Mouse (Mus musculus): Measurements from ENCODE around the gene Trabd2b.

Trabd2b gene

GRCm38 (mm10) chr4:114406355-114407101 lies at the start of gene Trabd2b:
Gene Trabd2b (plus strand): TSS chr4:114406724.
- no peak for DNase-seq (ENCODE audit: low read depth)

- DNase-seq (ENCODE audit: low read depth) = no peak
These were observed 49.1 kb upstream of the Trabd2b start for GRCm38 (mm10) chr4:114357420-114357819.

DNA sequence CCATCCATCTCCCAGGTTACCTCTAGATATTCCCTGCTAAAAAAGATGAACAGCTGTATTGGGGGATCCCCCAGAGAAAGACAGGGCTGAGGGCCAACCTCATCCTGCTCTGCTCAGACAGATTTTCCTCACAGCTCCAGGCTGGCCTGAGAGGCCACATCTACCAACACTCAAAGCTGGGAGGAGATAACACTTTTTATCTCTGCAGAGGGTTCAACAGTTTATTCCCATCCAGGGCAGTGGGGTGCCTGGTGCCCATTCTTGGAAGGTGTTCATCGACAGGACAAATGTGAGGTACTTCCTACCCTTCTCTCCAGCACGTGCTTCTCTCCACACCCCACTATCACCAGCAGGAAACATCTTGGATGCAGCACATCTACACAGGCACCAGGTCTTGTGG lies 47.6 kb upstream of the Trabd2b start:
- no peak for DNase-seq (ENCODE audit: low read depth)

DNA sequence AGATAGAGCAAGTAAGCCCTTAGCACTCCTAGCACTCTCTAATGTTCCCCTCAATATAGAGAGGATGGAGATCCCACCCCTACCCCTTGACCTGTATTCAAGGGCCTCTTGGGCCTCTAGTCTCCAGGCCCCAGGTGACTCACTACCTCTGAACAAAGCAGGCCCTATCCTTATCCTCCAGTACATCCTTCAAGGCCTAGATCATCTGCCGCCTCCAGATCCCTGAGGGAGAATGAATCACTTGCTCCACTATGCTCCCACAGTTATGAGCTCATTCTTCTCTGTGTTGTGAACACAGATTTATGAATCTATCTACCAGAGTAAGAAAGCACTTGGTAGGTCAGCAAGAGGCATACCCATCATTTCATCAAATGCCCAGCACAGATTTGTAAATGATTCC lies 46.7 kb upstream of the Trabd2b start:
- DNase-seq (ENCODE audit: low read depth) = no peak

- DNase-seq (ENCODE audit: low read depth) = no peak
These were observed 45.2 kb upstream of the Trabd2b start for GRCm38 (mm10) chr4:114361336-114361735.

GRCm38 (mm10) chr4:114365000-114365399 lies 41.5 kb upstream of the Trabd2b start:
- no peak for DNase-seq (ENCODE audit: low read depth)

GRCm38 (mm10) chr4:114365595-114365994 lies 40.9 kb upstream of the Trabd2b start:
- DNase-seq (ENCODE audit: low read depth) = no peak

- no peak for DNase-seq (ENCODE audit: low read depth)
These were observed 39.5 kb upstream of the Trabd2b start for GRCm38 (mm10) chr4:114367005-114367404.

GRCm38 (mm10) chr4:114367840-114368239 lies 38.7 kb upstream of the Trabd2b start:
- DNase-seq (ENCODE audit: low read depth) = no peak

DNA sequence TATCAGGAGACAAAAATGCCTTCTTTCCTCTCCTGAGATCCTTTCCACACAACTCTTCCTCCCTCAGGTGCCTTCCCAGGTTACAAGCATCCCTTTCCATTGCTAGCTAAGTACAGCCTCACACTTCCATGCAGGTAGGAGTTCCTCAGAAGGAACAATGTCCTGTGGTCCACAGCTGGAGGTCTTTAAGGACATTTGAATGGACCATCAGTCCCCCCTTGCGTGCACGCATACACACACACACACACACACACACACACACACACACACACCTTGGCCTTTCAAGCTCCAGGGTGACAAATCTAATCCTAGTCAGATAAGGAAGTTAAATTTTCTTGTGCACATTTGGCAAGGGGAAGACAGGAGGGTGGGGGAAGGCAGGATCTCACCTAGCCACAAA lies 36.9 kb upstream of the Trabd2b start:
- DNase-seq (ENCODE audit: low read depth) = no peak

DNA sequence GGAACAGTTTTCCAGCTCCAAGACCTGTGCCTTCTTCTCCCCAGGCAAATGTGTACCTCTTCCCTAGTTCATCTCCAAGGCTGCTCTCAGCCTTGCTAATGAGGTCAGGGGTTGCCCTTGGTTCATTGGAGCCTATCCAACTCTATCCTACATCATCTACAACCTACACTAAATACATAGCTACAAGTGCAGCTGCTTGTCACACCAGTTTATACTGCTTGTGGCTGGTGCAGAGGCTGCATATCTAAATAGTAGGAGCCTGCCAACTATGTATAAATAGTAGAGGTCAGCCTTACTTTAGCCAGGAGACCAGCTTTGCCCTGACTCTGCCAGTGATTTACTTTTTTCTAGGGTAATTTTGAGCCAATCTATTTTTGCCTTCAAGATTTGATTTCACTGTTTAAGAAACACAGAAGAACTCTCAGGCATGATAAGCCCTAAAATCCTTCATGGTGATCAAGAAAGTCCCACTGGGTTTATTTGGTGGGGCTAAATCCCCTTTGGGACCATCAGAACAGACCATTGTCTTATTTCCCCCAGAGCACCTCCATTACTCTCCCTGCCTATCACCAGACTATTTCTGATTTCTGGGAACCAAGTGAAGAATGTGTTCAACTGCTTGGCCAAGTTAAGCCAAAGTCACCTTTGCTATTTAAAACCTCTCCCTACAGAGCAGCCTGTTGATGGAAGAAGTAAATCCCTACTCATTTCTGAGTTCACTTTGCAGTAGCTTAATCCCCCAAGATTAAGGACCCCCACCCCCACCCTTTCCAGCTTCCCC lies 35.4 kb upstream of the Trabd2b start:
- DNase-seq (ENCODE audit: low read depth) = no peak

DNA sequence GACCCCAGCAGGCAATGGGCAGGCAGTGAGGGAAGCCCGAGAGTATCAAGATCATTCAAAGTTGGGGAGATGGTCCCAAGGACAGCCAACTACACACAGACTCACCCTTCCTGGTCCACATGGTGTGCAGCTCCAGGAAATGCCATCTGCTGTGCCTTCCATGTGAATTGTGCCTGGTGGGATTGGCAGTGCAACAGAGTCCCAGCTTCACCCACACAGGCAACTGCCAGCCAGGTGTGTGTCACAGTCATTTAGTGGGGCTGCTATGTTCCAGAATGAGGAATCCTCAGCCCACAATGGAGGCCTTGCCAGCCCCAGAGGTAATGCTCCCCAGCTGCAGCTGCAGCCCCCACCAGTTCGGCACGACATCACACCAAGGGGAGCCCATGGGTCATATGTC lies 33.8 kb upstream of the Trabd2b start:
- DNase-seq (ENCODE audit: low read depth) = no peak

- DNase-seq (ENCODE audit: low read depth) = no peak
These were observed 32.2 kb upstream of the Trabd2b start for GRCm38 (mm10) chr4:114374330-114374729.

GRCm38 (mm10) chr4:114377531-114377930 lies 29.0 kb upstream of the Trabd2b start:
- no peak for DNase-seq (ENCODE audit: low read depth)

DNA sequence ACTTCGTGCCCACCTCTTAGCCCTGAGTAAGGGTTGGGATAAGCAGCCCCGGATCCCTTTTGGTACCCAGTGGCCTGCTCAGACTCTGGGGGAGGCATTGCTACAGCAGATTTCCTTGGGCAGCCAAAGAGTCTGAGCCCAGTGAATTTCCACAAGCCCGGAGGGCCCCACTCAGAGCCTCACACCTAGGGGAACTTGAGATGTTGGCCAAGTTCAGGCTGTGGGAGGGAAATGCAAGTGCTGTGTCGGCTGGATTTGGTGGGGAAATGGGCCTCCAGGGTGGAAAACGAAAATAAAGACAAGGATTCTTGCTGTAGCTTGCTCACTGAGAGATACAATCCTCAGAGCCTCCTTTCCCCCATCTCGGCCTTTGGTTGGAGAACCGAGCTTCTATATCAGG lies 28.0 kb upstream of the Trabd2b start:
- no peak for DNase-seq (ENCODE audit: low read depth)

- no peak for DNase-seq (ENCODE audit: low read depth)
These were observed 27.0 kb upstream of the Trabd2b start for GRCm38 (mm10) chr4:114379416-114379956.

DNA sequence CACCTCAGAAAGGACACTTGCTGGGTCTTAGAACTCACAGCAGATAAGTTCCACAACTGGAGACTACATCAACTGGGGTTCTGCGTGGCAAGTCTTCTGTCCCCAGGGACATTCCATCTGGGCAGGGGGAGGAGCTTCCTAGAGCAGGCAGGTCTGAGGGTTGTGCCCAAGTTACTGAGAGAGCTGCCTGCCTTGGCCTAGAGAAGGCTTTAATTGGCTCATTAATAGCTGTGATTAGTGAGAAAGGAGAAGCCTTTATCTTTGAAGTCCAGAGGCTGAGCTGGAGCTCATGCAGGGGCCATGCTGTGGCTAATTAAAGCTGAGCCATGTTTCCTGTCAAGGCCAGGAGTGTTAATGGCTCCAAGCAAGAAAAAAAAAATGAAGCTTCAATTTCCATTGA lies 23.9 kb upstream of the Trabd2b start:
- no peak for DNase-seq (ENCODE audit: low read depth)

DNA sequence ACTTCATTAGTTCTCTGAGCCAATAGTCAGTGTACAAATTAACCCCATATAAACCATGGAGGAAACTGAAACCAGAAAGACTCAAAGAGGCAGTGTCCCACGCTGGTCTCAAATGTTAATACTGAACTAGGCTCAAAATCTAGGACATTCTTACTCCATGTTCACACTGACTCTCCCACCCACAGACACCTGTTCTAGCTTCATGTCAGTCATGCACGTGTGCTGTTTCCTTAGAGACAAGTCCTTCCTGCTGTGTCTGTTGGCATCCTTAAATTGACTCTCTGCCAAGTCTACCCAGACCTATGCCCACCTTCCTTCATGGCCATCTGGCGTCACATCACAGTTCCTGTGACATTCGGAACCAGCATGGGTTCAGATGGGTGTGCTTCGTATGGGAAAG lies 21.3 kb upstream of the Trabd2b start:
- no peak for DNase-seq (ENCODE audit: low read depth)

- no peak for DNase-seq (ENCODE audit: low read depth)
These were observed 20.1 kb upstream of the Trabd2b start for GRCm38 (mm10) chr4:114386395-114386811.

GRCm38 (mm10) chr4:114387527-114388135 lies 18.9 kb upstream of the Trabd2b start:
- no peak for DNase-seq (ENCODE audit: low read depth)

- DNase-seq (ENCODE audit: low read depth) = no peak
These were observed 18.2 kb upstream of the Trabd2b start for GRCm38 (mm10) chr4:114388306-114388705.

DNA sequence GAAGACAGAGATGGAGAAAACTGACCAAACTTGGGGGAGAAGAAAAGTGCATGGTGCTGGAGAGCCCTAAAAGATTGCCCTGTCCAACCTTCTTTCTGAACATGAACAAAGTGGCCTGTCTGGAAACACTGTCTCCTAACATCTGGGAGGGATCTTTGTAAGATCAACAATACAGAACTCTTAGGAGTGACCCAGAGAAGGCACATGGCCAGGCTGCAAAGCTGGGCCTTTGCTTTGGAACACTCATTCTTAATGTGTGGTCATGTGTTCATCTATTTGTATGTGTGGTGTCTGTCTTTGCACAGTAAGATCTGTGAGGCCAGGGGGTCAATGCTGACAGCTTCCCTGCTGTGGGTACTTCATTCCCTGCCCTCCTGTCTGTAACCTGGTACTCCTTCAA lies 16.9 kb upstream of the Trabd2b start:
- DNase-seq (ENCODE audit: low read depth) = no peak

- DNase-seq (ENCODE audit: low read depth) = no peak
These were observed 8.9 kb upstream of the Trabd2b start for GRCm38 (mm10) chr4:114397625-114398024.
